Mouse (Mus musculus) megakaryocyte, embryonic 14.5 days (primary cell): Measurements from ENCODE around the gene Ralb.

Experiments
- FLI1 ChIP-seq: IDR thresholded peaks from 2 replicates; pipeline ENCODE4 v1.6.1; 2012; ENCODE audit warnings: low read length, inconsistent platforms, mixed read lengths
- GATA1 ChIP-seq: IDR thresholded peaks from 3 replicates; pipeline ENCODE4 v1.6.1; 2012; ENCODE audit warnings: mixed read lengths, low read length, inconsistent platforms, borderline replicate concordance

GRCm38 (mm10) chr1:119509474-119509873 is 4.9 kb upstream of the Ralb start:
- TF ChIP-seq FLI1 (no peak), GATA1 (no peak)
